Mouse (Mus musculus): ENCODE results near the gene Eif4g1. TPM values are rescaled to one million over a fixed set of nuclear protein-coding genes. Genes with fewer than 3 reads are reported as not detected.

Eif4g1 gene
- total RNA-seq, 2 experiments from 2014 or later: 388 to 397 TPM

GRCm38 (mm10) chr16:20701729-20702521 lies 33.8 kb downstream of the Eif4g1 start:
- DNase-seq (ENCODE audit: low spot score): no peak
- intact Hi-C loops (cut with DNase I): loop anchor here (2.0 kb wide), 1 partner anchor 15 kb away; the partner anchor contains the start of genes Clcn2 and Polr2h

DNA sequence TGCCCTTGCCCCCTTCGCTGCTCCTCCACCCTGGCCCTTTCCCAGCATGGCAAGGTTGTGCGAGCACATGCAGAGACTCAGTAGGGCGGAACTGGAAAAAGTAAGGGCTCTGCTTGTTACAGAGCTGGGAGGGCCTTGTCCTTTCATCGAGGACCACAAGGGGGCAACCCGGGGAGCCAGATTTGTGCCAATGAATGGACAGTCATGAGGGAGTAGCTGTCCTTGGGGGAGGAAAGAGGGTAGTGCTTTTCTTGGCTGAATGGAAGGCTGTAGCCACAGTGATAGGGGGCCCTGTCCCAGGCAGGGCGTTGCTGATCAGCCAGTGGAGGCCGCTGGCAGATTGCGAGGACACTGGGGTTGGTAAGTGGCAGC lies 34.4 kb downstream of the Eif4g1 start:
- intact Hi-C loops (cut with DNase I): no loop called here

DNA sequence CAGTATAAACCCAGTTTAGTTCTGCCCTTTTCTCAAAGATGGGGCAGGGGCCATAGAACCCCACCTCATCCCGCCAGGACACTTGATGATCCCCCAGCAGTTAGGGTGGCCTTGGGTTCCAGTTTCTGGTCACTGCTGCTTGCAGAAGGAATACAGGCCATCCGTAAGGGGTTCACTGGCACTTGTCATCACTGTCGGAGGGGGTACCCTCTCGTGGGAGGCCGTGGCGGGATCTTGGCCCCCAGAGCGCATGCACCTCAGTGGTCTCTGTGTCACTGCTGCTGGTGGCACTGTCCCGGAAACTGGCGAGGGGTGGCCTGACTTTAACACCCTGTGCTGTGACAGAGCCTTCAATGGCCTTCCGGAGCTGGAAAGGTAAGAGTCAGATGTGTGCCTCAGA lies 35.0 kb downstream of the Eif4g1 start:
- intact Hi-C loops (cut with DNase I): no loop called here
- DNase-seq (ENCODE audit: low spot score): no peak

More for the DNA sequence above, 34.4 kb downstream of the Eif4g1 start:
- DNase-seq (ENCODE audit: low spot score): no peak

DNA sequence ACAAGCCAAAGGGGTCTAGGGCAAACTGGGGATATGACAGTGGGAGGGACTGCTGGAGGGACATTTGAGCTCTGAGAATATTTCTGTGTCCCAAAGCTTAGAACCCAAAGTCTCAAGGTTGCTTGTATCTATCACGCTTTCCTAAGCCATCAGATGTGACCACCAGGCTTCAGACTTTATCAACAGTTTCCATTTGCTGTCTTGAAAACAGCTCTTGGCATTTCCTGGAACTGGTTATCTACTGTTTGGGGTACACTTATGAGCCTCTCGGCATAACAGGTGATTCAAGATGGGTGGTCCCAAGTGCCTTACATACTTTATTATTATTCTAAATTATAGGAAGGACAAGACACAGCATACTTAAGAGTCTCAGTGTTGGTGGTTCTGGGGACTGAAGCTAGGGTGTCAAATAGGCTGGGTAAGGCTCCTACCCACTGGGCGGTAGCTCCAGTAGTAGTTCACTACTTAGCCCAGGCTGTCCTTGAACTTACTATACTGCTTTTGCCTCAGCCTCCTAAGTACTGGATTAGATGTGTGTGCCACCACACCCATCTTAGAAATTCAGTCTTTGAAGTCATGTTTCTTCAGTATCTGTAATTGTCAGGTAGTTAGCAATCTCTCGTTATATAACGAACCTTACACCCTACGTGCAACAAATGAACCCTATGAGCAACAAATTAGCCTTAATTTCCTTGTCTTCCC lies 35.7 kb downstream of the Eif4g1 start:
- no peak for DNase-seq (ENCODE audit: low spot score)
- intact Hi-C loops (cut with DNase I): no loop called here

DNA sequence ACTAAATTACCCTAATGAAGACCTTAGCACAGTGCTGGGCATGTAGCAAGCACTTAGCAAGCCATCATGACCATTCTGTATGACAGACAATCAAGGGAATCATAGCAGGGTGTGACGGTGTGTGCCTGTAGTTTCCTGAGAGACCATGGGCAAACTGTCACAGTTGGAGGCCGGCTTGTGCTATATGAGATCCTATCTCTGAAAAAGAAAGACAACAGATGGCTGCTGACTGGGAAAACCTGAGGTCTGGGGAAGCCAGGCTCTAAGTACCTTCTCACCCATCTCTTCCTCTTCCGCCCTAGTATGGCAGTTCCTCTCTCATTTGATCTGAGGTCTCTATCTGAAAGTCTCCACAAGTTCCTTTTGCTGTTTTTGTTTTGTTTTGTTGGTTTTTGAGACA lies 37.7 kb downstream of the Eif4g1 start:
- intact Hi-C loops (cut with DNase I): no loop called here
- no peak for DNase-seq (ENCODE audit: low spot score)

- intact Hi-C loops (cut with DNase I): no loop called here
- no peak for DNase-seq (ENCODE audit: low spot score)
Measured at GRCm38 (mm10) chr16:20706407-20707055, 38.4 kb downstream of the Eif4g1 start.

- intact Hi-C loops (cut with DNase I): no loop called here
- no peak for DNase-seq (ENCODE audit: low spot score)
Measured at GRCm38 (mm10) chr16:20708220-20708938, 40.3 kb downstream of the Eif4g1 start.

DNA sequence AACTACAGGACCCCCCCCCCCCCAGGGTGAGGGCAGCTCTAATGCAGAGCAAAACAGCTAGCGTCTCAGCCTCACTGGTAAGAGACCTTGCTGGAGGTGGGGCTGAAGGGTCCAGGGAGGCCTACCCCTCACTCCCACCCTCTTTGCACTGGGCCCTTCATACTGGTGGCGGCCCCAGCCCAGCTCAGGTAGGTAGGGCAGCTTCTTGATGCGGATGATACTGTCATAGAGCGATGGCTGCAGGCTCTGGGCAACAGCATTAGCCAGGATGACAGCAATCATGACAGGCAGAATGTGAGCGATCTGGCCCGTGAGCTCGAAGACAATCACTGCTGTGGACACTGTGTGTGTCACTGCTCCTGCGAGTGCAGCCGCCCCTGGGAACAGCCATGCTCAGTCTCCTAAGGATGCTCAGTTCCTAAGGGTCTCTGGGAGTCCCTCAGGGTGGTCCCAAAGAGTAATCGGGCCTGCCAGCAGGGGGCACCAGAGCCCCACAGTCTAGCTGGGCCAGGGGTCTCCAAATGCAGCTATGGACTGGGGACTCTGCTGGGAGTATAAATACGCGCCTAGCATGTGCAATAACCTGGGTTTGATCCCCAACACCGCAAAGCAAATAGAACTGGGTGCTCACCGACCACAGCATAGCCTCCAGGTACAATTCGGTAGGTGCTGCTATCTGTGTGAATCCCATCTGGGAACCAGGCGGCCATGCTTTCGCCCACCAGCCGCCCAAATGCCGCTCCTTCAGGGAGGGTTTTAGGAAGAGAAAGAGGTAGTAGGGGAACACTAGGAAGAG lies 41.0 kb downstream of the Eif4g1 start:
- intact Hi-C loops (cut with DNase I): loop anchor here (1.0 kb wide), 1 partner anchor 56 kb away; no protein-coding TSS in a partner anchor
- DNase-seq (ENCODE audit: low spot score): no peak

DNA sequence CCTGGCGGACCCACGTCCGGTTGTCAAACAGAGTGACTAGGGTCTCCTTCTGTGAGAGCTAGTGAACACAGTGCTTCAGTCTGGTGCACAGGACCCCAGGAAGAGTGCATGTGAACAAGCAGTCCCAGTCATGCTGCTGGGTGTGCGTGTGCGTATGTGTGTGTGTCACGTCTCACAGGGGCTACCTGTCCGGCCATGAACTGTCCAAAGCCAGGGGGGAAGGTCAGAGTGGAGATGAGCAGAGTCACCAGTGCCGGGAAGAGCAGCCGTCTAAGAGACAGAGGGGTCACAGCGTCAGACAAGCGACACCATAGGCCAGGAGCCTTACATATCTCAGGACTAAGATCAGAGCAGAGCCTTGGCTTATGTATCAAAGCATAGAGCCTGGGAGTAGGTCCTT lies 42.3 kb downstream of the Eif4g1 start:
- intact Hi-C loops (cut with DNase I): no loop called here
- no peak for DNase-seq (ENCODE audit: low spot score)

GRCm38 (mm10) chr16:20710810-20711209 lies 42.7 kb downstream of the Eif4g1 start:
- DNase-seq (ENCODE audit: low spot score): no peak
- intact Hi-C loops (cut with DNase I): no loop called here

GRCm38 (mm10) chr16:20712190-20712589 lies 44.1 kb downstream of the Eif4g1 start:
- intact Hi-C loops (cut with DNase I): no loop called here
- DNase-seq (ENCODE audit: low spot score): no peak

DNA sequence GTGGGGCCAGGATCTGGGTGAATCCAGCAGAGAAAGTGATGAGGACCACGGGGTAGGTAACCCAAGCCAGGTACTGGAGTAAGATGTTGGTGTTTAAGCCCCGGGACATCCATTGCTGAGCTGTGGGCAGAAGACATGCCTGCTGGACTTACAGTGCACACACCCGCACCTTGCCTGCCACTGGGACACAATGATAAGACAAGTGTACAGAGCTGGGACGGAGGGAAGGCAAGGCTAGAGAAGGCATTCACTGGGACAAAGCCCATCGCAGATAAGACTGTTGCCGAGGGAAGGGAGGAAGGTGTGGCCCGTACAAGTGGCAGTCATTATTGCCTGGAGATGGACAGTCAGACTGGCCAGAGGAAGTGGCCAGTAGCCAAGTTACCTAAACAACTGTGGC lies 44.8 kb downstream of the Eif4g1 start:
- no peak for DNase-seq (ENCODE audit: low spot score)
- intact Hi-C loops (cut with DNase I): no loop called here

DNA sequence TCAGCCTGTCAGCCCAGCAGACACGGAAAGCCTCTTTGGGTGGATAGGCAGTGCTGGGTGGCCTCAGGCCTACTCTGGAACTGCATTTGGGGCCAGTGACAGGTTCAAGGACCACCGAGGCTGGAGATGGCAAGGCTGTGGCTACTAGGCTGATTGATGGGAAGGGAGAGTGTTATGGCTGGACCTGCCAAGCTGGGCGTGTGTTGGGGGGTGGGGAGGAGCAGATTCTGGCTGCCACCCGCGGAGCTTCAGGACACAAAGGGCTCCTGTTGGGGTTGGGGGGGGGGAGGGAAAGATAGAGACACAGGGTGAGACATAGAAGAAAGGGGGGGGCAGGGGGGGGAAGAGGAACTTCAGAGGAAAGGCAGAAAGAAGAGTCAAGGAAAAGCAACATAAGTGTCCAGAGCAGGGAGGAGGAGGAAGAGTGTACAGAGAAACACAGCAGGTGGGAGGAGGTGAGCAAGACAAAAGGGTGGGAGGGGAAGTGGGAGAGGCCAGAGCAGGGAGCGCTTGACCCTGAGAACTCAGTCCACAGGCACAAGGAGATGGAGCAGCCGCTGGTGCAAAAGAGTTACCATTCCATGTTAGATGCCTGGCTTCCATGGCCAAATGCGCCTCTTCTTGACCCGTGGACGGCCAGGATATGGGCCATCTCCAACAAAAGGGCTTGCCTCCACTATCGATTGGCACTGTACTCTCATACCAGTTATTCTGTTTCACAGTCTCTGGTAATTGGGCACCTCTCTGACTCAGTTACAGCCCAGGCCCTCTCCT lies 46.4 kb downstream of the Eif4g1 start:
- intact Hi-C loops (cut with DNase I): loop anchor here (5.0 kb wide), 1 partner anchor 177 kb away; the partner anchor contains the start of gene Ap2m1

DNA sequence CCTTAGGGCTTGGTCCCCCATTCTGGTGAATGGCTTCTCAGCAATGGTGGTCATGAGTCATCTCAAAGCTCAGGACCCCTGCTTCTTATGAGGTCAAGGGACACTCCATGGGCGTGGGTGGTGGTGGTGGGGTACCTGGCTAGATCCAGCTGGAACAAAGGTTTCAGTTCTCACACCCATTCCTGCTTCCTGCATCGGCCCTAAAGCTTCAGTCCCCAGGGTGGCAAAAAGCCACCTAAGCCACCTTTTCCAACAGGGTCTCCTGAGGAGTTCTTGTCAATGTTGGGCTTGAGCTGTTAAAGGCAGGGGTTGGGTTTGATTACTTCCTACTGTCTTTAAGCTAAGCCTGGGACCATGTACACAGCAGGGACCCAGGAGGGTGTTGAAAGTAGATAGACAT lies 47.0 kb downstream of the Eif4g1 start:
- DNase-seq (ENCODE audit: low spot score): no peak
- intact Hi-C loops (cut with DNase I): loop anchor here (5.0 kb wide), 1 partner anchor 178 kb away; the partner anchor contains the start of gene Ap2m1

More for the DNA sequence above, 46.4 kb downstream of the Eif4g1 start:
- DNase-seq (ENCODE audit: low spot score): no peak

- intact Hi-C loops (cut with DNase I): loop anchor here (5.0 kb wide), 1 partner anchor 178 kb away; the partner anchor contains the start of gene Ap2m1
- DNase-seq (ENCODE audit: low spot score): no peak
Measured at GRCm38 (mm10) chr16:20715566-20715965, 47.5 kb downstream of the Eif4g1 start.

DNA sequence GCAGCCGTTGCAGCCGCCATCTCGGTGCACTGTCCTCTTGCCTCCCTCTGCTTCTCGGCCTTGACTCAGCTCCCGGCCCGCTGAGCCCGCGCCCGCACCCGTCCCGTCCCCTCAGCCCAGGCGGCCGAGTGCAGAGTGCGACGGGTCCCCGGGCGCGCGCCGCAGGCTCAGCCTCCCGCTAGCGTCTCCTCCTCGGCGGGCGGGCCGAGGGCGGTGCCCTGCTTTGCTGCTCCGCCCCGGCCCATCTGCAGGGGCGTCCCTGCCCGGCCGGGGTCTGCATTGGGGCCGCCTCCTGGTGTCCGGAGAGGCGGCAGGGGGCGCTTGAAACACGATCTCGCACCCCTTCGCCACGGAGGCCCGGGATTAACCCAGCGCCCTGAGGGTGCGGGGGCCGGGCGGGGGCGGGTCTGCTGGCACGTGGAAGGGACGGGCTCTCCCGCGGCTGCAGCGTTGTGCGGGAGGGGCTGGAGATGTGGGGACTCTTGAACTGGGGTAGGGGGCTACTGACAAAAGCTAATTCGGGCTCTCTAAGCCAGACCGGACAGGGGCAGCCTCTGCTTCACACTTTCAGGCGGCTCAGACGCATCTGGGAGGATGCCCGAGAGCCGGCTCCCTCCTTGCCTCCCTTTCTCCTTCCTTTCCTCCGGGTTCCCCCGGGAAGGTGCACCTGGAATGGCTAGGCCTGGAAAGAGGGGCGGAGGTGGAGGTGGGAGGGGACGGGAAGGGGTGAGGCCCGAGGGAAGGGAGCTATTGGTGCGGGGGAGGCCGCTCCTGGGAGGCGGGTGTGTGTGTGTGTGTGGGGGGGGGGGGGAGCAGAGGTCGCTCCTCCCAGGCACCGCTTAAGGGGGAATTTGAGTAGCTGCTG lies 48.1 kb downstream of the Eif4g1 start:
- DNase-seq (ENCODE audit: low spot score): peak; percentile 67
- intact Hi-C loops (cut with DNase I): loop anchor here (2.0 to 5.0 kb wide), 2 partner anchors 15 to 179 kb away; partner anchors contain the start of gene Ap2m1

DNA sequence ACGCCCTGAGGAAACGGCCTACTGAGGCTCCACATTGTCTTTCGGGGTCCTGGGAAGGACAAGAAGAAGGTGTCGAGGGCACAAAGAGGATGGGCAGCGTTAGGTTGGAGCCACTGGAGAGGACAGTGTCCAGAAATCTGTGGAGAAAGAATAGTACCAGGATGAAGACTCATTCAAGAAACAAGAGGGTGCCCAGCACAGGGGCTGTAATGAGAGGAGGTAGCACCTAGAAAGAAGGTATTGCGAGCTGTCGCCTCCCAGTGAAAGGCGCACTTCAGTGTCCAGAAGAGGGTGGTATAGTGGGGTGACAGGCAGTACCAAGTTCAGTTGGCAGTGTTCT lies 48.7 kb downstream of the Eif4g1 start:
- DNase-seq (ENCODE audit: low spot score): no peak
- intact Hi-C loops (cut with DNase I): loop anchor here (2.0 to 5.0 kb wide), 2 partner anchors 16 to 180 kb away; partner anchors contain the start of gene Ap2m1

Data from heart, postnatal 25 days (tissue).